Mouse (Mus musculus): Measurements from ENCODE around the gene Zbed5. TPM values are rescaled to one million over a fixed set of nuclear protein-coding genes. Genes with fewer than 3 reads are reported as not detected.

The Zbed5 gene
- polyA plus RNA-seq, 1 experiment = 12.9 TPM

DNA sequence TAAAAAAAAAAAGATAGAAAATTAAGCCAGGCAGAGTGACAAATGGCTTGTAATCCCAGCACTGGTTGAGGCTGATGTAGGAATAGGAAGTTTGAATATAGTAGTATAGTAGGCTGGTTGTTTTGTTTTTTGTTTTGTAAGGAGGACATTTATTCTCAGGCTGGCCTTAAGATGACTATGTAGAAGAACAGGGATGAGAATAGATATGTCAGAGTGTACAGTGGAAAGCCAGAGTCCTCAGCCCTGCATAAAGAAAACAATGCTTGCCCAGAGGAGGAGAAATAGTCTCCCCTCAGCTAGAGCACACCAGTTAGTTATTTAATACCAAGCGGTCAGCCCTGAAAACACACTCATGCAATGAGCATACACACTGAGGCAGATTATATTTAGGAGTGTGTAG lies 2.9 kb downstream of the Zbed5 start, which contains the start of gene Phkg1:
TSS of gene Phkg1 (minus strand) at position 101 of the 400 bp plus-strand sequence.
- Histone ChIP-seq H3K27me3 (ENCODE audit: control insufficient read depth, insufficient read depth, low read length, poor library complexity, severe bottlenecking) (no peaks in the 10 kb centered on the region), H3K36me3 (ENCODE audit: control insufficient read depth, insufficient read depth, low read length, poor library complexity, severe bottlenecking) (peaks cover 15% of the 10 kb centered on the region), H3K9me3 (replicated peaks; ENCODE audit: control insufficient read depth, insufficient read depth, low read length, poor library complexity, severe bottlenecking) (no peaks in the 10 kb centered on the region), H3K9ac (ENCODE audit: low read depth, poor library complexity, severe bottlenecking) (no peak within 1 kb of the TSS), H3K27ac (ENCODE audit: insufficient read depth, low read length) (no peak within 1 kb of the TSS), H3K4me1 (ENCODE audit: control insufficient read depth, insufficient read depth, low read length) (peaks cover 1% of the 10 kb centered on the region), H3K4me3 (ENCODE audit: low read depth, low read length) (no peak within 1 kb of the TSS)
- no peak for TF ChIP-seq EP300 (IDR thresholded peaks at IDR 0.05; ENCODE audit: insufficient read depth, low read depth, low read length)
- no peak for TF ChIP-seq CTCF (IDR thresholded peaks at IDR 0.05; ENCODE audit: low read depth, low read length)
- TF ChIP-seq POLR2A (IDR thresholded peaks at IDR 0.05; ENCODE audit: insufficient read depth, low read length) = no peak

DNA sequence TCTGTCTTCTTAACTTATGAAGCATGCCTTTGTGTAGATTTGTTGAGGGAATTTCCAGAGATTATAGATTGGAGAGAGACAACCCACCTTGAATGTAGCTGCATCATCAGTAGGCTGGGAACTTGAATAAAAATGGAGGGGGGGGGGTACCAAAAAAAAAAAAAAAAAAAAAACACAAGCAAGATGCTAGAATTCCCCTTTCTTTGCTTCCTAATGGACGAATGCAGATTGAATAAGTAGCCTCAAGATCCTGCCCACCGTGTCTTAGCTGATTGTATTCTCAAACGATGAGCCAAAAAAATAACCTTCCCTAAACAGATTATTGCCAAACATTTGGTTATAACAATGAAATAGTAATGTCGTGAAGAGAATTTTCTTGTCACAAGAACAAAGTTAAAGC lies 12.3 kb downstream of the Zbed5 start:
- no peaks in the 10 kb centered on the region for H3K9me3 ChIP-seq (replicated peaks; ENCODE audit: control insufficient read depth, insufficient read depth, low read length, poor library complexity, severe bottlenecking)
- no peak overlapping the region for H3K27ac ChIP-seq (ENCODE audit: insufficient read depth, low read length)
- H3K27me3 ChIP-seq (ENCODE audit: control insufficient read depth, insufficient read depth, low read length, poor library complexity, severe bottlenecking) = no peaks in the 10 kb centered on the region
- TF ChIP-seq CTCF (IDR thresholded peaks at IDR 0.05; ENCODE audit: low read depth, low read length) (no peak), EP300 (IDR thresholded peaks at IDR 0.05; ENCODE audit: insufficient read depth, low read depth, low read length) (no peak), POLR2A (IDR thresholded peaks at IDR 0.05; ENCODE audit: insufficient read depth, low read length) (no peak)
- H3K9ac ChIP-seq (ENCODE audit: low read depth, poor library complexity, severe bottlenecking) = peak overlapping the region; percentile 44
- H3K4me3 ChIP-seq (ENCODE audit: low read depth, low read length) = no peak overlapping the region; the same call in 1 of the 2 replicates
- H3K4me1 ChIP-seq (ENCODE audit: control insufficient read depth, insufficient read depth, low read length) = no peaks in the 10 kb centered on the region
- H3K36me3 ChIP-seq (ENCODE audit: control insufficient read depth, insufficient read depth, low read length, poor library complexity, severe bottlenecking) = peaks cover 3% of the 10 kb centered on the region

DNA sequence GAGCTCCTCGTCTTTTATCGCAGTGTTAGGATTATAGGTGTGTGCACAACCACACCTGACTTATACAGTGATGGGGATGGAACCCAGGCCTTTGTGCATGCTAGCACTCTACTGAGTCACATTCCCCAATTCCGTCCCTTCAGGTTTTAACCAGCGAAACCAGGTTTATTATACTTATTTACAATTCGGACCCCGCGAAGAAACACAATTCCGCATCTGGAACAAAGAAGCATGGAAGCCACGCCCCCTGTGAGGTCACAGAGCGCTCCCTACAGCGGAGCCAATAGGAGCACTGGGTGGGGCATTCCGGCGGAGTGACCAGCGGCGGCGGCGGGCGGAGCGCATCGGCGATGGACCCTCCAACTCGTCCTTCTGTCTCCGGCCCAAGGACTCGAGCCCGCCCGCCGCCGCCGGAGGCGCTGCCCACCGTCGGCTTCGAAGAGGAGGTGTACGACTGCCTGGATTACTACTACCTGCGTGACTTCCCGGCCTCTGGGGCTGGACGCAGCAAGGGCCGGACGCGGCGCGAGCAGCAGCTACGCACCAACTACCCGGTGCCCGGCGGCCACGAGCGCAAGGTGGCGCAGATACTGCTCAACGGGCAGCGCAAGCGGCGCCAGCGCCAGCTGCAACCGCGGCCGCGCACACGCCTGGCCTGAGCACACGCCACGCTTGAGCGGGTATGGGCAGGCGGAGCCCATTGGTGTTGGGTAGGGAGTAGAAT lies 12.9 kb downstream of the Zbed5 start, which contains the start of gene Nupr1l:
TSS of gene Nupr1l (plus strand) at position 299 of the 724 bp plus-strand sequence.
- peak within 1 kb of the TSS; percentile 44 for H3K9ac ChIP-seq (ENCODE audit: low read depth, poor library complexity, severe bottlenecking)
- peak within 1 kb of the TSS; percentile 96 for H3K4me3 ChIP-seq (ENCODE audit: low read depth, low read length)
- no peaks in the 10 kb centered on the region for H3K4me1 ChIP-seq (ENCODE audit: control insufficient read depth, insufficient read depth, low read length)
- H3K36me3 ChIP-seq (ENCODE audit: control insufficient read depth, insufficient read depth, low read length, poor library complexity, severe bottlenecking) = no peaks in the 10 kb centered on the region
- no peaks in the 10 kb centered on the region for H3K27me3 ChIP-seq (ENCODE audit: control insufficient read depth, insufficient read depth, low read length, poor library complexity, severe bottlenecking)
- no peak within 1 kb of the TSS for H3K27ac ChIP-seq (ENCODE audit: insufficient read depth, low read length)
- H3K9me3 ChIP-seq (replicated peaks; ENCODE audit: control insufficient read depth, insufficient read depth, low read length, poor library complexity, severe bottlenecking) = no peaks in the 10 kb centered on the region
- TF ChIP-seq POLR2A (IDR thresholded peaks at IDR 0.05; ENCODE audit: insufficient read depth, low read length) = peak; percentile 67
- TF ChIP-seq EP300 (IDR thresholded peaks at IDR 0.05; ENCODE audit: insufficient read depth, low read depth, low read length) = no peak

DNA sequence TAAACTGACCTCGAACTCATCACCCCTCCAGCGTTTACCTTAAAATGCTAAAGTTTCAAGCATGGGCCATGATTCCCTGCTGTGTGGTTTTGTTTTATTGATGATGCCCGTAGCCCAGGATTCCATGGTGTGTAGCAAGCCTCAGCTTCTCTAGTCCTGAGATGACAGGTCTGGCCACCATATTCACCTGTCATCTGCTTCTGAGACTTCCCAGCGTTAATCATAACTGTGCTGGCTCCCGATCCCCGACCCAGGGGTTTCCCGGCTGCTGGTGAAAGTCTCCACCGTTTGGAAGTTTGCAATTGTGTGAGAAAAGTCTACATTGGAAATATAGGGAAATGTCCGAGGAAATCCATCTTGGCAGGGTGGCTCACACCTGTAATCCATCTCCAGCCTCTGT lies 13.6 kb downstream of the Zbed5 start:
- TF ChIP-seq POLR2A (IDR thresholded peaks at IDR 0.05; ENCODE audit: insufficient read depth, low read length) = no peak
- TF ChIP-seq EP300 (IDR thresholded peaks at IDR 0.05; ENCODE audit: insufficient read depth, low read depth, low read length) = no peak
- no peak for TF ChIP-seq CTCF (IDR thresholded peaks at IDR 0.05; ENCODE audit: low read depth, low read length)
- Histone ChIP-seq H3K4me3 (ENCODE audit: low read depth, low read length) (peak overlapping the region; percentile 96), H3K27ac (ENCODE audit: insufficient read depth, low read length) (no peak overlapping the region), H3K9me3 (replicated peaks; ENCODE audit: control insufficient read depth, insufficient read depth, low read length, poor library complexity, severe bottlenecking) (no peaks in the 10 kb centered on the region), H3K9ac (ENCODE audit: low read depth, poor library complexity, severe bottlenecking) (peak overlapping the region; percentile 44), H3K36me3 (ENCODE audit: control insufficient read depth, insufficient read depth, low read length, poor library complexity, severe bottlenecking) (no peaks in the 10 kb centered on the region), H3K27me3 (ENCODE audit: control insufficient read depth, insufficient read depth, low read length, poor library complexity, severe bottlenecking) (no peaks in the 10 kb centered on the region), H3K4me1 (ENCODE audit: control insufficient read depth, insufficient read depth, low read length) (no peaks in the 10 kb centered on the region)

DNA sequence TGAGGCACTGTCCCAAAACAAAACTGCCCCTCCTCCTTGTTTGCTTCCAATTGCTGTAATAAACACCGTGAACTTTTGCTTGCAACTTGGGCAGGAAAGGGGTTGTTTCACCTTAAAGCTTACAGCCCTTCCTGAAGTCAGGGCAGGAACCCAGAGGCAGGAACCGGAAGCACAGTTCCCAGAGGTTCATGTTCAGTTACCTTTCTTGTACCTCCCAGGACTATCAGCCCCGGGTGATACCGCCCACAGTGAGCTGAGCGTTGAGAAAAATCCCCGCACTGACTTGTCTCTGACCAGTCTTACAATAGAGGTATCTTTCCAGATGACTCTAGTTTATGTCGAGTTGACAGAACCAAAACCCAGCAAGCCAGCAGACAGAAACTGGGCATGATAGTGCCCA lies 14.1 kb downstream of the Zbed5 start:
- Histone ChIP-seq H3K36me3 (ENCODE audit: control insufficient read depth, insufficient read depth, low read length, poor library complexity, severe bottlenecking) (no peaks in the 10 kb centered on the region), H3K9me3 (replicated peaks; ENCODE audit: control insufficient read depth, insufficient read depth, low read length, poor library complexity, severe bottlenecking) (no peaks in the 10 kb centered on the region), H3K9ac (ENCODE audit: low read depth, poor library complexity, severe bottlenecking) (peak overlapping the region; percentile 44; the same call in 1 of the 2 replicates), H3K4me3 (ENCODE audit: low read depth, low read length) (peak overlapping the region; percentile 96; the same call in 1 of the 2 replicates), H3K4me1 (ENCODE audit: control insufficient read depth, insufficient read depth, low read length) (no peaks in the 10 kb centered on the region), H3K27ac (ENCODE audit: insufficient read depth, low read length) (no peak overlapping the region), H3K27me3 (ENCODE audit: control insufficient read depth, insufficient read depth, low read length, poor library complexity, severe bottlenecking) (no peaks in the 10 kb centered on the region)
- TF ChIP-seq CTCF (IDR thresholded peaks at IDR 0.05; ENCODE audit: low read depth, low read length) = no peak
- TF ChIP-seq EP300 (IDR thresholded peaks at IDR 0.05; ENCODE audit: insufficient read depth, low read depth, low read length) = no peak
- TF ChIP-seq POLR2A (IDR thresholded peaks at IDR 0.05; ENCODE audit: insufficient read depth, low read length) = no peak

DNA sequence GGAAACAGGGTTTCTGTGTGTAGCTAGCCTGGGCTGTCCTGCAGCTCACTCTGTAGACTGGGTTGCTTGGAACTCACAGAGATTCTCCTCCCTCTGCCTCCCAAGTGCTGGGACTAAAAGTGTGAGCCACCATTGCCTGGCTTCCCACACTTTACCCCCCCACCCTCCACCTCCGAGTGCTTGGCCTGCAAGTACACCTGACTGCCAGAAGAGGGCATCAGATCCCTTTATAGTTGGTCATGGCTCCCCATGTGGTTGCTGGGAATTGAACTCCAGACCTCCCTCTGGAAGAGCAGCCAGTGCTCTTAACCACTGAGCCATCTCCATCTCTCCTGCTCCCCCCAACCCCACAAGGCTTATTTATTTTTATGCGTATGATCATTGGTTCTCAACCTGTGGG lies 18.5 kb downstream of the Zbed5 start:
- Histone ChIP-seq H3K4me3 (ENCODE audit: low read depth, low read length) (no peak overlapping the region), H3K9me3 (replicated peaks; ENCODE audit: control insufficient read depth, insufficient read depth, low read length, poor library complexity, severe bottlenecking) (no peaks in the 10 kb centered on the region), H3K27me3 (ENCODE audit: control insufficient read depth, insufficient read depth, low read length, poor library complexity, severe bottlenecking) (no peaks in the 10 kb centered on the region), H3K4me1 (ENCODE audit: control insufficient read depth, insufficient read depth, low read length) (peaks cover 2% of the 10 kb centered on the region), H3K9ac (ENCODE audit: low read depth, poor library complexity, severe bottlenecking) (no peak overlapping the region), H3K27ac (ENCODE audit: insufficient read depth, low read length) (peak overlapping the region; percentile 77; the same call in 1 of the 2 replicates), H3K36me3 (ENCODE audit: control insufficient read depth, insufficient read depth, low read length, poor library complexity, severe bottlenecking) (no peaks in the 10 kb centered on the region)
- TF ChIP-seq CTCF (IDR thresholded peaks at IDR 0.05; ENCODE audit: low read depth, low read length) = peak; percentile 85
- TF ChIP-seq POLR2A (IDR thresholded peaks at IDR 0.05; ENCODE audit: insufficient read depth, low read length) = no peak
- 0 out of 2 replicates have a peak, but pooled peaks have one; percentile 46 for TF ChIP-seq EP300 (IDR thresholded peaks at IDR 0.05; ENCODE audit: insufficient read depth, low read depth, low read length)
